Mouse (Mus musculus) limb, embryonic 15.5 days (tissue): Measurements from ENCODE around the gene Tagln. TPM values are rescaled to one million over a fixed set of nuclear protein-coding genes. Genes with fewer than 3 reads are reported as not detected.

Experiments
- ATAC-seq: fragments of 200-750 bp; cut with Nextera tagmentation; 2 replicates; pipeline ENCODE4 v1.8.0; 2017; ENCODE audit warnings: low read depth, moderate TSS enrichment; ENCODE audit not compliant: insufficient number of reproducible peaks, low FRiP score, low TSS enrichment
- H3K27ac ChIP-seq: fragments of 300-500 bp; sonication (generic); 2 replicates; pipeline ENCODE4 v1.5.1; 2015; ENCODE audit warnings: moderate library complexity, mild to moderate bottlenecking, inconsistent platforms
- H3K27me3 ChIP-seq: fragments of 300-500 bp; sonication (generic); 2 replicates; pipeline ENCODE4 v1.6.1; 2015; ENCODE audit warnings: inconsistent platforms
- H3K36me3 ChIP-seq: fragments of 300-500 bp; sonication (generic); 2 replicates; pipeline ENCODE4 v1.6.1; 2015; ENCODE audit warnings: inconsistent platforms
- H3K4me1 ChIP-seq: fragments of 300-500 bp; sonication (generic); 2 replicates; pipeline ENCODE4 v1.6.1; 2015; ENCODE audit warnings: inconsistent platforms
- H3K4me2 ChIP-seq: fragments of 300-500 bp; sonication (generic); 2 replicates; pipeline ENCODE4 v1.6.1; 2015; ENCODE audit warnings: mild to moderate bottlenecking, inconsistent platforms
- H3K4me3 ChIP-seq: fragments of 300-500 bp; sonication (generic); 2 replicates; pipeline ENCODE4 v1.5.1; 2015; ENCODE audit warnings: mild to moderate bottlenecking, inconsistent platforms
- H3K9ac ChIP-seq: fragments of 300-500 bp; sonication (generic); 2 replicates; pipeline ENCODE4 v1.6.1; 2015; ENCODE audit warnings: inconsistent platforms
- H3K9me3 ChIP-seq: fragments of 300-500 bp; sonication (generic); 2 replicates; pipeline ENCODE4 v1.6.1; 2016; ENCODE audit warnings: inconsistent platforms
- WGBS: fragments of 180-500 bp; shearing (Covaris S2); methylation state at CpG from one replicate; pipeline ENCODE4 v1.1.7; 2015; 5-methylcytosine and 5-hydroxymethylcytosine counted together
- polyA plus RNA-seq: library from polyadenylated mRNA; unstranded; fragments of >200 nt; fragmentation: Nextera tagmentation; extraction: Ambion mirVana; gene quantifications from 2 replicates; pipeline ENCODE4 v1.2.1, GENCODE M21; 2015

The Tagln gene
- polyA plus RNA-seq, 1 experiment from 2014 or later: 26.6 TPM

- no peak overlapping the region for H3K4me2 ChIP-seq
- WGBS: 52% methylated on average over 4 of the region's 4 CpGs
- no peak overlapping the region for H3K4me3 ChIP-seq
- no peak overlapping the region for H3K9ac ChIP-seq
- H3K27ac ChIP-seq: peak overlapping the region; percentile 68
- H3K4me1 ChIP-seq: peaks cover 22% of the 10 kb centered on the region
- peaks cover 30% of the 10 kb centered on the region for H3K36me3 ChIP-seq
- ATAC-seq: no peak
- H3K27me3 ChIP-seq: no peaks in the 10 kb centered on the region
- no peaks in the 10 kb centered on the region for H3K9me3 ChIP-seq
Observed at GRCm38 (mm10) chr9:45958851-45959250, 23.0 kb upstream of the Tagln start.

GRCm38 (mm10) chr9:45958023-45958670, 22.3 kb upstream of the Tagln start:
- H3K27ac ChIP-seq: peak overlapping the region; percentile 68
- peaks cover 29% of the 10 kb centered on the region for H3K4me1 ChIP-seq
- H3K36me3 ChIP-seq: peaks cover 22% of the 10 kb centered on the region
- no peak for ATAC-seq
- no peak overlapping the region for H3K4me2 ChIP-seq
- 60% methylated on average over 7 of the region's 7 CpGs for WGBS
- no peaks in the 10 kb centered on the region for H3K9me3 ChIP-seq
- no peaks in the 10 kb centered on the region for H3K27me3 ChIP-seq
- no peak overlapping the region for H3K4me3 ChIP-seq
- H3K9ac ChIP-seq: no peak overlapping the region

GRCm38 (mm10) chr9:45955107-45955963, 19.5 kb upstream of the Tagln start, which contains the start of gene Sidt2:
TSS of gene Sidt2 (minus strand) at chr9:45955258.
- no peaks in the 10 kb centered on the region for H3K27me3 ChIP-seq
- WGBS: under 1% methylated on average over 48 of the region's 48 CpGs
- H3K4me2 ChIP-seq: peak within 1 kb of the TSS; percentile 77
- H3K36me3 ChIP-seq: peaks cover 18% of the 10 kb centered on the region
- no peaks in the 10 kb centered on the region for H3K9me3 ChIP-seq
- ATAC-seq: peak; percentile 91
- H3K4me1 ChIP-seq: peaks cover 34% of the 10 kb centered on the region
- peak within 1 kb of the TSS; percentile 87 for H3K4me3 ChIP-seq
- peak within 1 kb of the TSS; percentile 92 for H3K27ac ChIP-seq
- peak within 1 kb of the TSS; percentile 94 for H3K9ac ChIP-seq

GRCm38 (mm10) chr9:45954294-45955106, 18.6 kb upstream of the Tagln start:
- H3K4me1 ChIP-seq: peaks cover 34% of the 10 kb centered on the region
- H3K27ac ChIP-seq: peak overlapping the region; percentile 92
- under 1% methylated on average over 63 of the region's 63 CpGs for WGBS
- H3K9ac ChIP-seq: peak overlapping the region; percentile 94
- peak overlapping the region; percentile 77 for H3K4me2 ChIP-seq
- no peaks in the 10 kb centered on the region for H3K9me3 ChIP-seq
- no peaks in the 10 kb centered on the region for H3K27me3 ChIP-seq
- peak; percentile 20; the same call in 1 of the 2 replicates for ATAC-seq
- H3K4me3 ChIP-seq: peak overlapping the region; percentile 87
- peaks cover 26% of the 10 kb centered on the region for H3K36me3 ChIP-seq

- Histone ChIP-seq H3K4me2 (peak overlapping the region; percentile 77), H3K4me3 (peak overlapping the region; percentile 87), H3K27me3 (no peaks in the 10 kb centered on the region), H3K27ac (peak overlapping the region; percentile 92), H3K9me3 (no peaks in the 10 kb centered on the region), H3K9ac (peak overlapping the region; percentile 94), H3K4me1 (peaks cover 32% of the 10 kb centered on the region), H3K36me3 (peaks cover 33% of the 10 kb centered on the region)
- no peak for ATAC-seq
- 48% methylated on average over 13 of the region's 13 CpGs for WGBS
Observed at GRCm38 (mm10) chr9:45953511-45954293, 17.8 kb upstream of the Tagln start.

GRCm38 (mm10) chr9:45952890-45953289, 17.0 kb upstream of the Tagln start:
- H3K27me3 ChIP-seq: no peaks in the 10 kb centered on the region
- ATAC-seq: no peak
- no peak overlapping the region for H3K27ac ChIP-seq
- WGBS: 82% methylated on average over 7 of the region's 7 CpGs
- peaks cover 41% of the 10 kb centered on the region for H3K36me3 ChIP-seq
- H3K9ac ChIP-seq: 0 out of 2 replicates have a peak overlapping the region, but pooled peaks have one; percentile 14
- H3K9me3 ChIP-seq: no peaks in the 10 kb centered on the region
- peak overlapping the region; percentile 87; the same call in 1 of the 2 replicates for H3K4me3 ChIP-seq
- peak overlapping the region; percentile 77; the same call in 1 of the 2 replicates for H3K4me2 ChIP-seq
- peaks cover 29% of the 10 kb centered on the region for H3K4me1 ChIP-seq

- 89% methylated on average over 4 of the region's 4 CpGs for WGBS
- ATAC-seq: no peak
Observed at GRCm38 (mm10) chr9:45952057-45952456, 16.2 kb upstream of the Tagln start.

GRCm38 (mm10) chr9:45946872-45947183, 11.0 kb upstream of the Tagln start:
- no peak overlapping the region for H3K4me3 ChIP-seq
- H3K36me3 ChIP-seq: peaks cover 94% of the 10 kb centered on the region
- no peak overlapping the region for H3K27ac ChIP-seq
- ATAC-seq: no peak
- no peaks in the 10 kb centered on the region for H3K9me3 ChIP-seq
- H3K4me1 ChIP-seq: no peaks in the 10 kb centered on the region
- H3K9ac ChIP-seq: no peak overlapping the region
- H3K27me3 ChIP-seq: no peaks in the 10 kb centered on the region
- no peak overlapping the region for H3K4me2 ChIP-seq
- WGBS: 74% methylated on average over 10 of the region's 10 CpGs

More at GRCm38 (mm10) chr9:45952057-45952456, 16.2 kb upstream of the Tagln start:
- no peak overlapping the region for H3K27ac ChIP-seq
- no peaks in the 10 kb centered on the region for H3K27me3 ChIP-seq
- peaks cover 48% of the 10 kb centered on the region for H3K36me3 ChIP-seq
- no peak overlapping the region for H3K4me2 ChIP-seq
- peaks cover 29% of the 10 kb centered on the region for H3K4me1 ChIP-seq
- H3K9me3 ChIP-seq: no peaks in the 10 kb centered on the region
- no peak overlapping the region for H3K9ac ChIP-seq
- no peak overlapping the region for H3K4me3 ChIP-seq

GRCm38 (mm10) chr9:45946182-45946871, 10.5 kb upstream of the Tagln start:
- no peak for ATAC-seq
- Histone ChIP-seq H3K27me3 (no peaks in the 10 kb centered on the region), H3K4me3 (no peak overlapping the region), H3K36me3 (peaks cover 95% of the 10 kb centered on the region), H3K27ac (no peak overlapping the region), H3K4me1 (no peaks in the 10 kb centered on the region), H3K9ac (no peak overlapping the region), H3K4me2 (no peak overlapping the region), H3K9me3 (no peaks in the 10 kb centered on the region)
- WGBS: 87% methylated on average over 16 of the region's 16 CpGs

- no peak for ATAC-seq
- no peaks in the 10 kb centered on the region for H3K27me3 ChIP-seq
- H3K9me3 ChIP-seq: no peaks in the 10 kb centered on the region
- H3K27ac ChIP-seq: no peak overlapping the region
- H3K4me1 ChIP-seq: no peaks in the 10 kb centered on the region
- H3K9ac ChIP-seq: no peak overlapping the region
- H3K4me2 ChIP-seq: no peak overlapping the region
- 83% methylated on average over 13 of the region's 13 CpGs for WGBS
- H3K36me3 ChIP-seq: peaks cover 95% of the 10 kb centered on the region
- H3K4me3 ChIP-seq: no peak overlapping the region
Observed at GRCm38 (mm10) chr9:45945721-45946120, 9.9 kb upstream of the Tagln start.
